Comparison of ENCODE assay signal across 9 mouse cellular contexts in genomic region chr6:82854338-82854737, GRCm38 (mm10).
A peak's percentile ranks its signal among the peaks of the same experiment; 100 is the strongest.
DNase-seq lines count a peak whose midpoint lies in the region.
"Had no signal": no experiment of that assay in that cellular context is flagged by ENCODE, and none has a peak within 500 bp of the region (broad histone marks: within the 10 kb centered on the region; RNA-seq: fewer than 3 reads in every experiment).

No protein-coding gene starts in this region.

- DNase-seq in cerebellum, postnatal 10 days = peak; percentile 30 to 55
- no peak for DNase-seq in cerebellum, adult 9-11 months
- peak; percentile 45 to 69 for DNase-seq in adrenal gland, adult 18-20 months (ENCODE audit: low spot score in 2 of 2)
- DNase-seq in heart, adult 11 months = peak; percentile 98
- peak; percentile 5 for DNase-seq in lung, postnatal 14 days
- no peak for DNase-seq in left cerebral cortex, adult 9 months (ENCODE audit: low spot score in 2 of 2)
- DNase-seq in cerebellum, adult 18-20 months = no peak
- DNase-seq in embryo, embryonic 10.5 days (ENCODE audit: low spot score) = no peak
- DNase-seq: liver, embryonic 13.5 days had no signal

Comparison
In these comparisons a context has a peak if more than half of its experiments do, and no peak if none do; other contexts are left out.
1. DNase-seq: peak in cerebellum, postnatal 10 days (2 of 2), adrenal gland, adult 18-20 months (2 of 2), heart, adult 11 months (single experiment) and lung, postnatal 14 days (single experiment); none in cerebellum, adult 9-11 months (single experiment), left cerebral cortex, adult 9 months (0 of 2), cerebellum, adult 18-20 months (0 of 2) and embryo, embryonic 10.5 days (single experiment).